ENCODE assay signal across 8 mouse cellular contexts in genomic region chr19:36818141-36818885, GRCm38 (mm10). TPM values are rescaled to one million over a fixed set of nuclear protein-coding genes. Genes with fewer than 3 reads are reported as not detected.
DNase-seq lines count a peak whose midpoint lies in the region; ATAC-seq and TF ChIP-seq lines count a peak whose summit lies in the region.

No protein-coding gene starts in this region.

- H3K4me1 ChIP-seq in kidney, adult 2 months (ENCODE audit: control insufficient read depth, insufficient read depth, low read length) = peaks cover 5% of the 10 kb centered on the region; the same call in 1 of the 2 replicates
- no peaks in the 10 kb centered on the region; the same call in 1 of the 2 replicates for H3K4me1 ChIP-seq in cortical plate, adult 2 months (ENCODE audit: control insufficient read depth, insufficient read depth, low read length)
- peaks cover 16% of the 10 kb centered on the region for H3K4me1 ChIP-seq in heart, embryonic 13.5 days
- H3K4me1 ChIP-seq in limb, embryonic 10.5 days = peaks cover 8% of the 10 kb centered on the region
- H3K4me1 ChIP-seq in midbrain, embryonic 15.5 days = peaks cover 11% of the 10 kb centered on the region; the same call in 1 of the 2 replicates

- peak; percentile 58; the same call in 1 of the 2 replicates for ATAC-seq in heart, embryonic 13.5 days (ENCODE audit: extremely low read depth, insufficient number of reproducible peaks, low FRiP score, low TSS enrichment)
- peak; percentile 16; the same call in 1 of the 2 replicates for ATAC-seq in midbrain, embryonic 15.5 days (replicated peaks)

- TF ChIP-seq POLR2A in kidney, adult 2 months (IDR thresholded peaks at IDR 0.05; ENCODE audit: low read depth, low read length) = no peak
- TF ChIP-seq POLR2A in cortical plate, adult 2 months (IDR thresholded peaks at IDR 0.05; ENCODE audit: extremely low read depth, insufficient read depth, low read length) = no peak

- TF ChIP-seq CTCF in kidney, adult 2 months (conservative IDR thresholded peaks at IDR 0.05; ENCODE audit: insufficient read depth, insufficient read length, low read depth, low read length) = no peak
- TF ChIP-seq CTCF in cortical plate, adult 2 months (IDR thresholded peaks at IDR 0.05; ENCODE audit: extremely low read depth, insufficient read depth, low read length) = no peak

- H3K4me2 ChIP-seq in heart, embryonic 13.5 days = peak overlapping the region; percentile 84
- peak overlapping the region; percentile 52 for H3K4me2 ChIP-seq in midbrain, embryonic 15.5 days

- H3K27me3 ChIP-seq in kidney, adult 2 months (replicated peaks; ENCODE audit: control insufficient read depth, insufficient read depth, low read length) = no peaks in the 10 kb centered on the region
- H3K27me3 ChIP-seq in heart, embryonic 13.5 days (replicated peaks) = no peaks in the 10 kb centered on the region
- H3K27me3 ChIP-seq in limb, embryonic 10.5 days (ENCODE audit: low read depth, poor library complexity, severe bottlenecking) = no peaks in the 10 kb centered on the region
- no peaks in the 10 kb centered on the region for H3K27me3 ChIP-seq in midbrain, embryonic 15.5 days (replicated peaks)

- peak overlapping the region; percentile 82 for H3K9ac ChIP-seq in heart, embryonic 13.5 days
- H3K9ac ChIP-seq in midbrain, embryonic 15.5 days = peak overlapping the region; percentile 26

- peak; percentile 36 for DNase-seq in kidney, adult 2 months
- no peak for DNase-seq in kidney, adult 18-20 months
- peak; percentile 58 for DNase-seq in limb, embryonic 10.5 days (ENCODE audit: low spot score)
- DNase-seq in layer of hippocampus, postnatal 14 days (ENCODE audit: low spot score in 2 of 2) = no peak
- DNase-seq in right cerebral cortex, postnatal 36 days (ENCODE audit: low spot score in 2 of 2) = no peak

- peak overlapping the region; percentile 36; the same call in 1 of the 2 replicates for H3K27ac ChIP-seq in kidney, adult 2 months (ENCODE audit: insufficient read depth, low read depth, low read length)
- no peak overlapping the region for H3K27ac ChIP-seq in cortical plate, adult 2 months (ENCODE audit: insufficient read depth, low read length)
- H3K27ac ChIP-seq in heart, embryonic 13.5 days (replicated peaks) = peak overlapping the region; percentile 65
- H3K27ac ChIP-seq in limb, embryonic 10.5 days = peak overlapping the region; percentile 67
- H3K27ac ChIP-seq in midbrain, embryonic 15.5 days = no peak overlapping the region

- H3K9me3 ChIP-seq in heart, embryonic 13.5 days = no peaks in the 10 kb centered on the region
- no peaks in the 10 kb centered on the region for H3K9me3 ChIP-seq in limb, embryonic 10.5 days (replicated peaks)
- H3K9me3 ChIP-seq in midbrain, embryonic 15.5 days = no peaks in the 10 kb centered on the region

- peak overlapping the region; percentile 58 for H3K4me3 ChIP-seq in kidney, adult 2 months (ENCODE audit: insufficient read depth, low read depth, low read length)
- H3K4me3 ChIP-seq in cortical plate, adult 2 months (ENCODE audit: insufficient read depth, low read length) = peak overlapping the region; percentile 4
- H3K4me3 ChIP-seq in heart, embryonic 13.5 days = peak overlapping the region; percentile 60
- peak overlapping the region; percentile 50 for H3K4me3 ChIP-seq in limb, embryonic 10.5 days
- peak overlapping the region; percentile 32 for H3K4me3 ChIP-seq in midbrain, embryonic 15.5 days

- no peaks in the 10 kb centered on the region for H3K36me3 ChIP-seq in kidney, adult 2 months (ENCODE audit: control insufficient read depth, insufficient read depth, low read length)
- H3K36me3 ChIP-seq in heart, embryonic 13.5 days = no peaks in the 10 kb centered on the region
- no peaks in the 10 kb centered on the region for H3K36me3 ChIP-seq in limb, embryonic 10.5 days
- no peaks in the 10 kb centered on the region for H3K36me3 ChIP-seq in midbrain, embryonic 15.5 days (replicated peaks)

- 13% methylated on average over 22 of the region's 22 CpGs for WGBS in kidney, adult 2 months
- 5% methylated on average over 22 of the region's 22 CpGs for WGBS in heart, embryonic 13.5 days
- 4% methylated on average over 22 of the region's 22 CpGs for WGBS in limb, embryonic 10.5 days
- 3% methylated on average over 22 of the region's 22 CpGs for WGBS in midbrain, embryonic 15.5 days

RNA-seq across cellular contexts. Expression of gene Tnks2, which starts 15.7 kb away (rescaled TPM):
- polyA plus RNA-seq in kidney, adult 2 months (2012; rRNA removed) = 19.2 and 24.8 TPM in 2 replicates
- polyA plus RNA-seq in cortical plate, adult 2 months (2012; rRNA removed) = 58.8 and 60.7 TPM in 2 replicates
- 35.0 and 35.8 TPM in 2 replicates for polyA plus RNA-seq in heart, embryonic 13.5 days (2015; fragmentation: Nextera tagmentation; extraction: Ambion mirVana)
- 62.2 and 71.8 TPM in 2 replicates for polyA plus RNA-seq in limb, embryonic 10.5 days (2016; fragmentation: Nextera tagmentation; extraction: Ambion mirVana)
- polyA plus RNA-seq in midbrain, embryonic 15.5 days (2015; fragmentation: Nextera tagmentation; extraction: Ambion mirVana) = 50.9 and 51.2 TPM in 2 replicates
- 100 to 1,000 TPM; 137 to 138 TPM for total RNA-seq in layer of hippocampus, postnatal 14 days (2021)

Comparison
In these comparisons a context has a peak if more than half of its experiments do, and no peak if none do; other contexts are left out.
1. DNase-seq: peak in kidney, adult 2 months (single experiment) and limb, embryonic 10.5 days (single experiment); none in kidney, adult 18-20 months (single experiment), layer of hippocampus, postnatal 14 days (0 of 2) and right cerebral cortex, postnatal 36 days (0 of 2).
2. H3K27ac ChIP-seq: peak in kidney, adult 2 months (single experiment), heart, embryonic 13.5 days (single experiment) and limb, embryonic 10.5 days (single experiment); none in cortical plate, adult 2 months (single experiment) and midbrain, embryonic 15.5 days (single experiment).
3. H3K4me3 ChIP-seq: peak in every context shown above with its lines; median percentile 60 in heart, embryonic 13.5 days; 58 in kidney, adult 2 months; 50 in limb, embryonic 10.5 days; 32 in midbrain, embryonic 15.5 days; 4 in cortical plate, adult 2 months.